Mouse (Mus musculus) lung, postnatal 0 days (tissue): ENCODE data around the gene Fancf.

ENCODE experiments used
- CTCF ChIP-seq: IDR thresholded peaks from 2 replicates; pipeline ENCODE4 v1.5.1; 2016; ENCODE audit warnings: antibody characterized with exemption, mild to moderate bottlenecking
- EP300 ChIP-seq: IDR thresholded peaks from 2 replicates; pipeline ENCODE4 v1.6.1; 2016; ENCODE audit warnings: antibody characterized with exemption, mild to moderate bottlenecking, control low read depth

DNA sequence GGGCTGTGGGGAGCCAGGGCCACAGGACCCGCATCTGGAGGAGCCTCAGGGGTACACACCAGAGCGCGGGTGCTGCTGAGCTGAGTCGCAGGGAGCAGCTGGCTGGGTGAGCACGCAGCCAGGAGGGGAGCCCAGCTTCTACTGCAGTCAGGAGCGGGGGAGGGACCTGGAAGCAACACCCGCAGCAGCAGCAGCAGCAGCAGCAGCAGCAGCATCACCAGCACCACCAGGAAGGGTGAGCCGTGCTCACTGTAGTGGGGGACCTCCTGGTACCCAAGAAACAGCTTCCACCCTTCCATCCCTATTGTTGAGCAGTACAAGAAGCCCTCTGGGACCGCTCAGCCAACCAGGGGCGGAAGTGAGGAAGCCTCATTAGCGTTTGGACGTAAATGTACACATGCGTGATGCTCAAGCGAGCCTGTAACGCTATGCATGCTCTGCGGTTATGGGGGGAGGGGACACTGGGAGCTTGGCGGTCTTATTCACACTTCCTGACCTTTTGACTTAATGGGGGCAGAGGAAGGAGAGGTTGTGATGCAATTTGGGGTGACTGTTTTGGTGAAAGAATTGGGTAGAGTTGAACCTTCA is 17.2 kb upstream of the Fancf start:
- no peak for TF ChIP-seq CTCF
- no peak for TF ChIP-seq EP300
